Mouse (Mus musculus): ENCODE measurements around the gene Bcar1. TPM values are rescaled to one million over a fixed set of nuclear protein-coding genes. Genes with fewer than 3 reads are reported as not detected.

Gene Bcar1
- total and polyA plus RNA-seq, 3 experiments: 19.1 to 31.3 (median 21.1) TPM

- Histone ChIP-seq H3K36me3 (ENCODE audit: control insufficient read depth, insufficient read depth, low read length) (no peaks in the 10 kb centered on the region), H3K4me1 (ENCODE audit: control insufficient read depth, insufficient read depth, low read length) (no peaks in the 10 kb centered on the region), H3K27ac (no peak overlapping the region), H3K9ac (ENCODE audit: low read depth, low read length) (no peak overlapping the region), H3K27me3 (ENCODE audit: control insufficient read depth, insufficient read depth, low read length) (no peaks in the 10 kb centered on the region), H3K4me3 (no peak overlapping the region), H3K79me2 (replicated peaks; ENCODE audit: control insufficient read depth, insufficient read depth, low read length) (no peaks in the 10 kb centered on the region)
- WGBS: 74% methylated on average over 20 of the region's 20 CpGs
- intact Hi-C loops (cut with DNase I): no loop called here
- no peak for DNase-seq
- TF ChIP-seq EP300 (IDR thresholded peaks at IDR 0.05; ENCODE audit: insufficient read depth, low read depth, low read length) (no peak), POLR2A (IDR thresholded peaks at IDR 0.05; ENCODE audit: insufficient read depth, low read depth, low read length) (no peak), CTCF (IDR thresholded peaks at IDR 0.05) (no peak)
Measured at GRCm38 (mm10) chr8:111710777-111711485, 32.7 kb downstream of the Bcar1 start.

- intact Hi-C loops (cut with DNase I): loop anchor here (2.0 kb wide), 1 partner anchor 28 kb away; no protein-coding TSS in a partner anchor
- Histone ChIP-seq H3K4me1 (ENCODE audit: control insufficient read depth, insufficient read depth, low read length) (no peaks in the 10 kb centered on the region), H3K27ac (no peak overlapping the region), H3K79me2 (replicated peaks; ENCODE audit: control insufficient read depth, insufficient read depth, low read length) (no peaks in the 10 kb centered on the region), H3K4me3 (no peak overlapping the region), H3K9ac (ENCODE audit: low read depth, low read length) (no peak overlapping the region), H3K27me3 (ENCODE audit: control insufficient read depth, insufficient read depth, low read length) (no peaks in the 10 kb centered on the region), H3K36me3 (ENCODE audit: control insufficient read depth, insufficient read depth, low read length) (no peaks in the 10 kb centered on the region)
- WGBS: 100% methylated on average over 1 of the region's 1 CpGs
- TF ChIP-seq EP300 (IDR thresholded peaks at IDR 0.05; ENCODE audit: insufficient read depth, low read depth, low read length): no peak
- TF ChIP-seq CTCF (IDR thresholded peaks at IDR 0.05): no peak
- TF ChIP-seq POLR2A (IDR thresholded peaks at IDR 0.05; ENCODE audit: insufficient read depth, low read depth, low read length): no peak
- DNase-seq: no peak
Measured at GRCm38 (mm10) chr8:111709223-111709622, 34.4 kb downstream of the Bcar1 start.

- Histone ChIP-seq H3K9ac (ENCODE audit: low read depth, low read length) (no peak overlapping the region), H3K4me1 (ENCODE audit: control insufficient read depth, insufficient read depth, low read length) (no peaks in the 10 kb centered on the region), H3K27ac (no peak overlapping the region), H3K36me3 (ENCODE audit: control insufficient read depth, insufficient read depth, low read length) (no peaks in the 10 kb centered on the region), H3K4me3 (no peak overlapping the region), H3K27me3 (ENCODE audit: control insufficient read depth, insufficient read depth, low read length) (no peaks in the 10 kb centered on the region), H3K79me2 (replicated peaks; ENCODE audit: control insufficient read depth, insufficient read depth, low read length) (no peaks in the 10 kb centered on the region)
- no peak for DNase-seq
- intact Hi-C loops (cut with DNase I): loop anchor here (2.0 kb wide), 1 partner anchor 27 kb away; no protein-coding TSS in a partner anchor
- no peak for TF ChIP-seq EP300 (IDR thresholded peaks at IDR 0.05; ENCODE audit: insufficient read depth, low read depth, low read length)
- no peak for TF ChIP-seq POLR2A (IDR thresholded peaks at IDR 0.05; ENCODE audit: insufficient read depth, low read depth, low read length)
- TF ChIP-seq CTCF (IDR thresholded peaks at IDR 0.05): no peak
- WGBS: 88% methylated on average over 6 of the region's 6 CpGs
Measured at GRCm38 (mm10) chr8:111708265-111708664, 35.3 kb downstream of the Bcar1 start.

- intact Hi-C loops (cut with DNase I): no loop called here
- no peaks in the 10 kb centered on the region for H3K79me2 ChIP-seq (replicated peaks; ENCODE audit: control insufficient read depth, insufficient read depth, low read length)
- WGBS: 54% methylated on average over 5 of the region's 5 CpGs
- H3K36me3 ChIP-seq (ENCODE audit: control insufficient read depth, insufficient read depth, low read length): no peaks in the 10 kb centered on the region
- H3K4me3 ChIP-seq: no peak overlapping the region
- TF ChIP-seq EP300 (IDR thresholded peaks at IDR 0.05; ENCODE audit: insufficient read depth, low read depth, low read length) (no peak), POLR2A (IDR thresholded peaks at IDR 0.05; ENCODE audit: insufficient read depth, low read depth, low read length) (no peak), CTCF (IDR thresholded peaks at IDR 0.05) (no peak)
- no peak overlapping the region for H3K27ac ChIP-seq
- no peak for DNase-seq
- no peak overlapping the region for H3K9ac ChIP-seq (ENCODE audit: low read depth, low read length)
- no peaks in the 10 kb centered on the region for H3K4me1 ChIP-seq (ENCODE audit: control insufficient read depth, insufficient read depth, low read length)
- no peaks in the 10 kb centered on the region for H3K27me3 ChIP-seq (ENCODE audit: control insufficient read depth, insufficient read depth, low read length)
Measured at GRCm38 (mm10) chr8:111705699-111706098, 37.9 kb downstream of the Bcar1 start.

GRCm38 (mm10) chr8:111705222-111705621, 38.4 kb downstream of the Bcar1 start:
- Histone ChIP-seq H3K9ac (ENCODE audit: low read depth, low read length) (no peak overlapping the region), H3K4me3 (no peak overlapping the region), H3K4me1 (ENCODE audit: control insufficient read depth, insufficient read depth, low read length) (no peaks in the 10 kb centered on the region), H3K36me3 (ENCODE audit: control insufficient read depth, insufficient read depth, low read length) (no peaks in the 10 kb centered on the region), H3K27me3 (ENCODE audit: control insufficient read depth, insufficient read depth, low read length) (no peaks in the 10 kb centered on the region), H3K79me2 (replicated peaks; ENCODE audit: control insufficient read depth, insufficient read depth, low read length) (no peaks in the 10 kb centered on the region), H3K27ac (no peak overlapping the region)
- no peak for DNase-seq
- no peak for TF ChIP-seq POLR2A (IDR thresholded peaks at IDR 0.05; ENCODE audit: insufficient read depth, low read depth, low read length)
- TF ChIP-seq CTCF (IDR thresholded peaks at IDR 0.05): no peak
- no peak for TF ChIP-seq EP300 (IDR thresholded peaks at IDR 0.05; ENCODE audit: insufficient read depth, low read depth, low read length)
- intact Hi-C loops (cut with DNase I): no loop called here
- WGBS: 31% methylated on average over 3 of the region's 3 CpGs

- H3K4me3 ChIP-seq: no peak overlapping the region
- H3K36me3 ChIP-seq (ENCODE audit: control insufficient read depth, insufficient read depth, low read length): no peaks in the 10 kb centered on the region
- no peaks in the 10 kb centered on the region for H3K4me1 ChIP-seq (ENCODE audit: control insufficient read depth, insufficient read depth, low read length)
- TF ChIP-seq CTCF (IDR thresholded peaks at IDR 0.05) (no peak), POLR2A (IDR thresholded peaks at IDR 0.05; ENCODE audit: insufficient read depth, low read depth, low read length) (no peak), EP300 (IDR thresholded peaks at IDR 0.05; ENCODE audit: insufficient read depth, low read depth, low read length) (no peak)
- no peak overlapping the region for H3K27ac ChIP-seq
- DNase-seq: no peak
- H3K79me2 ChIP-seq (replicated peaks; ENCODE audit: control insufficient read depth, insufficient read depth, low read length): no peaks in the 10 kb centered on the region
- H3K27me3 ChIP-seq (ENCODE audit: control insufficient read depth, insufficient read depth, low read length): no peaks in the 10 kb centered on the region
- no peak overlapping the region for H3K9ac ChIP-seq (ENCODE audit: low read depth, low read length)
- WGBS: 89% methylated on average over 12 of the region's 12 CpGs
- intact Hi-C loops (cut with DNase I): no loop called here
Measured at GRCm38 (mm10) chr8:111704585-111704984, 39.0 kb downstream of the Bcar1 start.
